Mouse (Mus musculus): ENCODE results near the gene Akap10. TPM values are rescaled to one million over a fixed set of nuclear protein-coding genes. Genes with fewer than 3 reads are reported as not detected.
A peak's percentile ranks its signal among the peaks of the same experiment; 100 is the strongest.
"Not testable (repeated sequence)": the region's sequence is repeated elsewhere in the genome, so short reads cannot be mapped to it uniquely, and the experiment has no call there.

The Akap10 gene
- polyA plus RNA-seq, 1 experiment: 12.3 TPM

DNA sequence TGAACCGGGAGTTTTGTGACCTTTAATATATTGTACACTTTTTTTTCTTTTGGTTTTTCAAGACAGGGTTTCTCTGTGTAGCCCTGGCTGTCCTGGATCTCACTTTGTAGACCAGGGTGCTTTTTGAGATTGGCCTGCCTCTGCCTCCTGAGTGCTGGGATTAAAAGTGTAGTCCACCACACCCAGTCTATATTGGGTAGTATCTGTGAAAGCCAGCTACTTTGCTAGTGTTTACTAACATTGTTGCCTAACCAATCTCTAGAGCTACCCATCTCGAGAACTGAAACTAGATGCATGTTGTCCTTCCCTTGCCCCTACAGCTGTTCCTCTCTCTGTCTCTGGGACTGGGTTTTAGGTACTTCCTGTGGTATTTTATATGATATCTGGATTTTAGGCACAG lies 30.0 kb upstream of the Akap10 start:
- WGBS: 69% methylated on average over 2 of the region's 2 CpGs
- H3K4me3 ChIP-seq (replicated peaks; ENCODE audit: extremely low read depth, low read depth, low read length): no peak overlapping the region
- TF ChIP-seq POLR2A (IDR thresholded peaks at IDR 0.05; ENCODE audit: borderline replicate concordance, extremely low read depth, low read depth, low read length) (no peak), CTCF (IDR thresholded peaks at IDR 0.05; ENCODE audit: insufficient read depth, low read length) (no peak)
- peaks cover 2% of the 10 kb centered on the region; the same call in 1 of the 2 replicates for H3K4me1 ChIP-seq (ENCODE audit: control insufficient read depth, insufficient read depth, low read length)
- no peak for DNase-seq

DNA sequence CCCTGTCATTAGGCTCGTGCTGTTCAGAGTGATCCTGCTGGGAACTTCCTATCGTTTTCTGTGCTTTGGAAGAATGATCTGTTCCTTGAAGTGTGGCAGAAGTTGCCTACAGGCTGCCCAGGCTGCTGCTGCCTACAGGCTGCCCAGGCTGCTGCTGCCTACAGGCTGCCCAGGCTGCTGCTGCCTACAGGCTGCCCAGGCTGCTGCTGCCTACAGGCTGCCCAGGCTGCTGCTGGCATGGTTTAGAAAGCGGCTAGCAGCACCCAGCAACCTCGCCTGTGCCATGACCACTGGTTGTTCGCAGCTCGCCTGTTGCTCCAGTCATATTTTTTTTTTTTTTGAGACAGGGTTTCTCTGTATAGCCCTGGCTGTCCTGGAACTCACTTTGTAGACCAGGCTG lies 28.7 kb upstream of the Akap10 start:
- H3K4me1 ChIP-seq (ENCODE audit: control insufficient read depth, insufficient read depth, low read length); H3K4me3 ChIP-seq (replicated peaks; ENCODE audit: extremely low read depth, low read depth, low read length); DNase-seq: not testable (repeated sequence)
- 68% methylated on average over 6 of the region's 6 CpGs for WGBS

DNA sequence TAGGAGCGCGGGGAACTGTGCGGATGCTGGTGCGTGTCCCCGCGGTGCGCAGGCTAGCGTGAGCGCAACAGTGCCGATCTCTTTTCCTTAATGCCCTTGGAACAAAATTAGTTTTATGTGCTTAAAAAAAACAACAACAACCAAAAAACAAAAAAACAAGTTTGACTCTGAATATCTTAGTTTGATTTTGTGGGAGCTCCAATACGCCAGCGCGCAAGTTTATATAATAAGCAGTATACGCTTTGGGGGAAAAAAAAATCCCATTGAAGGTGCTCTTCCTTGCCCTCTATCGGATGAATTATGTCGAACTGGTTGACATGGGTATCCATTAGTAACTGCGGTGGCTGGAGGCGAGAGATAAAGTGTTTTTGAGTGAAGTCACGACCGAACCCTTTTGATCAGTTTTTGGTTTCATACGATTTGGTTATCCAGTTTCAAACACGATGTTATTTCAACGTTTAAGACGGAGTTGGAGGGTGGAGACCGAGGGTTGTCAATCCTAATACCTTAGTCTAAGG lies 27.3 kb upstream of the Akap10 start:
- 6% methylated on average over 25 of the region's 25 CpGs for WGBS
- Histone ChIP-seq H3K4me1 (ENCODE audit: control insufficient read depth, insufficient read depth, low read length) (peaks cover 2% of the 10 kb centered on the region; the same call in 1 of the 2 replicates), H3K4me3 (replicated peaks; ENCODE audit: extremely low read depth, low read depth, low read length) (peak overlapping the region; percentile 57)
- no peak for TF ChIP-seq CTCF (IDR thresholded peaks at IDR 0.05; ENCODE audit: insufficient read depth, low read length)
- TF ChIP-seq POLR2A (IDR thresholded peaks at IDR 0.05; ENCODE audit: borderline replicate concordance, extremely low read depth, low read depth, low read length): no peak
- DNase-seq: no peak

DNA sequence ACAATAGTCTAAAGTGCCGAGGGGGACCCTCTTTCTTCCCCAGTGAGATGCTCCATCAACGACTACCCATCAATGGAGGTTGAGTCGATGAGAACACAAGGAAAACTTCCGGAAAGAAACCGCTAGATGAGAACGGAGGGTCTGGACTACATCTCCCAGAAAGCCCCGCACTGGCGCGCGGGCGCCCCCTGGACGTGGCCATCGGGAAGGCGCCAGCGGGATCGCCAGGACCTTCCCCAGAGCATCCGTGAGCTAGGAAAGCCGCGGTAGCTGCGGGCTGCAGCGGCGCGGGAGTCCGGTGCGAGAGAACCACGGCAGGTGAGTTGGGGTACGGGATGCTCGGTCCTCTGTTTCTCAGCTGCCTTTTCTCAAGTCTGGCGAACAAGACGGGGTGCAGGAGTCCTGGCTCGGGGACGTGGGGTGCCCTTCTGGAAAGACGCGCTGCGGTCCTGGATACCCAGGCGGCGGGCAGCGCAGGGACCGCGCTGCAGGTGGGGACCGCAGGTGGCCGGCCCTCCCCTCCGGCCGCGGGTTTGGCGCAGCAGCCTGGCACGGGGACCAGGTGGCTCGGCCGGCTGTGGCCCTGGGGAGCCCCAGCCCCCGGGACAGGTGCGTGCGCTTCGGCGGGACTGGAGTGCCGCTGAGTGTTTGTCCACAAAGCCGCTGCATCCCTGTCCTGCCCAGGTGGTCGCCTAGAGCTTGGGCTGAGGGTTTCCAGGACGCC lies 26.7 kb upstream of the Akap10 start, which contains the start of gene Specc1:
TSS of gene Specc1 (plus strand) at position 192 of the 724 bp plus-strand sequence.
- TF ChIP-seq POLR2A (IDR thresholded peaks at IDR 0.05; ENCODE audit: borderline replicate concordance, extremely low read depth, low read depth, low read length): no peak
- peak; percentile 75 for TF ChIP-seq CTCF (IDR thresholded peaks at IDR 0.05; ENCODE audit: insufficient read depth, low read length)
- peaks cover 2% of the 10 kb centered on the region; the same call in 1 of the 2 replicates for H3K4me1 ChIP-seq (ENCODE audit: control insufficient read depth, insufficient read depth, low read length)
- peak; percentile 90 for DNase-seq
- under 1% methylated on average over 58 of the region's 58 CpGs for WGBS
- peak within 1 kb of the TSS; percentile 57 for H3K4me3 ChIP-seq (replicated peaks; ENCODE audit: extremely low read depth, low read depth, low read length)

DNA sequence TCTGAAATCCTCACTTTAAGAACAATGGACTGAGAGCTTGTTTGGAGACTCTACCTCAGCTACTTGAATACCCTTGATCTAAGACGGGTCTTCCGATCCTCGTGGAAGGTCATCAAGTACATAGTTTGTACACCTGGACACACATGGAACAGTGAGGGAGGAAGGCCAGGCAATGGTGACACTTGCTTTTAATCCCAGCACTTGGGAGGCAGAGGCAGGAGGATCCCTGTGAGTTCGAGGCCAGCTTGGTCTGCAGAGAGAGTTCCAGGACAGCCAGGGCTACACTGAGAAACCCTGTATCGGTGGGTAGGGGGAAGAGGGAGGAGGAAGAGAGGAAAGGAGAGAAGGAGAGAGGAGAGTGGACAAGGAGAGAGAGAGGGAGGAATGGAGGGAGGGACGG lies 25.9 kb upstream of the Akap10 start:
- TF ChIP-seq CTCF (IDR thresholded peaks at IDR 0.05; ENCODE audit: insufficient read depth, low read length) (no peak), POLR2A (IDR thresholded peaks at IDR 0.05; ENCODE audit: borderline replicate concordance, extremely low read depth, low read depth, low read length) (no peak)
- Histone ChIP-seq H3K4me3 (replicated peaks; ENCODE audit: extremely low read depth, low read depth, low read length) (no peak overlapping the region), H3K4me1 (ENCODE audit: control insufficient read depth, insufficient read depth, low read length) (peaks cover 2% of the 10 kb centered on the region; the same call in 1 of the 2 replicates)
- WGBS: 75% methylated on average over 6 of the region's 6 CpGs
- no peak for DNase-seq

DNA sequence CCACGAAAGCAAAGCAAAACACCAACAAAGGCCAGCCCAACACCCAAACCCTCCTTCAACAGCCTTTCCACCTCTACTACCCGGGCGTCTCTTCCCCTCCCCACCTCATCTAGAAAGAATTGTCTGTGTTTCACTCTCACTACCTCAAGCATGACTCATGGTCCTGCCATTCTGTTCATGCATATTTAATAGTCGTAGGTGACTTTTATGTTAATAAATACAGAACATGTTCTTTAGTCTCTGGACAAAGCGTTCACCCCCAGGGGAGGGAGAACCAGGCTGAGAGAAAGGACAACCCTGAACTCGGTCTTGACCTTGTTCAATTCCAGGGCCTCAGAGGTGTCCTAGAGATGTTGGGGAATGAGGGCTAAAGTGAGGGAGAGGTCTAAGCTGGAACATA lies 25.1 kb upstream of the Akap10 start:
- Histone ChIP-seq H3K4me1 (ENCODE audit: control insufficient read depth, insufficient read depth, low read length) (peaks cover 2% of the 10 kb centered on the region; the same call in 1 of the 2 replicates), H3K4me3 (replicated peaks; ENCODE audit: extremely low read depth, low read depth, low read length) (no peak overlapping the region)
- DNase-seq: no peak
- 62% methylated on average over 6 of the region's 6 CpGs for WGBS
- TF ChIP-seq CTCF (IDR thresholded peaks at IDR 0.05; ENCODE audit: insufficient read depth, low read length) (no peak), POLR2A (IDR thresholded peaks at IDR 0.05; ENCODE audit: borderline replicate concordance, extremely low read depth, low read depth, low read length) (no peak)

DNA sequence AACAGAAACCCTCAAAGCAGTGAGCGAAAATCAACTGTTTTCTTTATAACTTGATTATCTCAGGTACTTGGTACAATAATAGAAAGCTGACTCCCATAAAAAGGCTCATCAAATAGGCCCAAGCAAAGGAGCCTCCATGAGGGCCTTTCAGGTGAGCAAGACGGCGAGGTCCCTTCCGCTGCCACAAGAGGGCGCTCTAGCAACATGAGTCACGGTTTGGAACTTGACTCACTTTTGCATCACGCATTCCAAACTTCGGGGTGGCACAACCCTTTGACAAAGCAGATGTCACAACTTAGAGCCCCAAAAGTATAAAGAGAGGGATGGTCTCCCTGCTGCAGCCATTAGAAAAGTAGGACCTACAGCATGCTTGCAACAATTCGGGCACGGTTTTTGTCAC lies 20.6 kb upstream of the Akap10 start:
- Histone ChIP-seq H3K4me3 (replicated peaks; ENCODE audit: extremely low read depth, low read depth, low read length) (no peak overlapping the region), H3K4me1 (ENCODE audit: control insufficient read depth, insufficient read depth, low read length) (no peaks in the 10 kb centered on the region)
- TF ChIP-seq CTCF (IDR thresholded peaks at IDR 0.05; ENCODE audit: insufficient read depth, low read length): peak; percentile 93
- no peak for TF ChIP-seq POLR2A (IDR thresholded peaks at IDR 0.05; ENCODE audit: borderline replicate concordance, extremely low read depth, low read depth, low read length)
- peak; percentile 82 for DNase-seq
- WGBS: 15% methylated on average over 10 of the region's 10 CpGs

DNA sequence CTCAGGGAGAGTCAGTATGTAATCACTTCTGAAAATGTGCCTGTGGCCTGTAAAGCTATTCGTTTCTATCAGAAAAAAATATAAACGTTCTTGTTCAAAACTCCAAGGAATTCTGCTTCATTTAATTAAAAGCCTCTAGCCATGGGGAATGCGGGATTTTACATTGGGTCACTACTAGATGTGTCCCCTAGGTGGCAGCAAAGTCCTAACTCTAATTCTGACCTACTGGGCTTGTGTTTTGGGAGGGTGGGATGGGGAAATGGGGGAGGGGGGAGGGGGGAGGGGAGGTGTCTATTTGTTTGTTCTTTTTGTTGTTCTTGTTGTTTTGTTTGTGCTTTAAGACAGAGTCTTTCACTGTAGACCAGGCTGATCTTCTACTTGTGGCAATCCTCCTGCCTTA lies 19.3 kb upstream of the Akap10 start:
- Histone ChIP-seq H3K4me1 (ENCODE audit: control insufficient read depth, insufficient read depth, low read length) (no peaks in the 10 kb centered on the region), H3K4me3 (replicated peaks; ENCODE audit: extremely low read depth, low read depth, low read length) (no peak overlapping the region)
- 1% methylated on average over 3 of the region's 3 CpGs for WGBS
- peak; percentile 32 for DNase-seq
- TF ChIP-seq POLR2A (IDR thresholded peaks at IDR 0.05; ENCODE audit: borderline replicate concordance, extremely low read depth, low read depth, low read length) (no peak), CTCF (IDR thresholded peaks at IDR 0.05; ENCODE audit: insufficient read depth, low read length) (peak; percentile 33; the same call in 1 of the 2 replicates)

DNA sequence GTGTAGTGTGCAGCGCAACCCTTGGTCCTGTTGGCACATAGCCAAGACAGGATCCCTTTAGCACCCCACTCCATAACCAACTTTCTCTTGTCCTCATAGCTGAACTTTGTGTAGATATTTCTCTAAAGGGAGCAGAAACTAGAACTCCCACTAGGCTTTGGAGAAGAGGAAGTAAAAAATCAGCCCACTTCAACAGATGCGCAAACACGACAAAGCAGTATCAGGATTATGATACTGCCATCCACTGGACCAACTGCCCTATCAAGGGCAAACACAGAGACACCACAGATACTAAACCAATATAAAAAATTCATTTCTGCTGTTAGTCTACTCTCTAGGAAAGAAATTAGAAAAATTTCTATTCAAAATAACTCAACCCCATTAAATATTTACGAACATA lies 16.6 kb upstream of the Akap10 start:
- Histone ChIP-seq H3K4me3 (replicated peaks; ENCODE audit: extremely low read depth, low read depth, low read length) (no peak overlapping the region), H3K4me1 (ENCODE audit: control insufficient read depth, insufficient read depth, low read length) (no peaks in the 10 kb centered on the region)
- no peak for DNase-seq
- 88% methylated on average over 4 of the region's 4 CpGs for WGBS
- TF ChIP-seq POLR2A (IDR thresholded peaks at IDR 0.05; ENCODE audit: borderline replicate concordance, extremely low read depth, low read depth, low read length) (no peak), CTCF (IDR thresholded peaks at IDR 0.05; ENCODE audit: insufficient read depth, low read length) (no peak)

DNA sequence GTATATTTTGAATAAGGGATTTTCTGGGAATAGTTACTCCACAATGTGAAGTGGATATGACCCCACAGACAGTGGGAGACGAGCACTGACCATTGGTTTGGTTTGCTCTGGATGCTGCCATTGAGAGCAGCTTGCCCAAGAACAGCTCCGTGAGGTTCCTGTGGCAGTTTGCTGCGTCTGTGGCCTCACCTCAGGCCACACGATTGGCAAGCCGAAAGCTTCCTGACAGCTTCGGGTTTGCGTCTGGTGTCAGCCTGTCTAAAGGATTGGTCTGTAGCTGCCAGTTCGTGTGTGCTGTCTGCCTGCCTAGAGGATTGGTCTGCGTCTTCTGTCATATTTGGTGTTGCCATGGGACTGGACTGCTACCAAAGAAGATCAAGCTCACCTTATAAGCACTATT lies 14.4 kb upstream of the Akap10 start:
- no peak for TF ChIP-seq POLR2A (IDR thresholded peaks at IDR 0.05; ENCODE audit: borderline replicate concordance, extremely low read depth, low read depth, low read length)
- TF ChIP-seq CTCF (IDR thresholded peaks at IDR 0.05; ENCODE audit: insufficient read depth, low read length): no peak
- Histone ChIP-seq H3K4me3 (replicated peaks; ENCODE audit: extremely low read depth, low read depth, low read length) (no peak overlapping the region), H3K4me1 (ENCODE audit: control insufficient read depth, insufficient read depth, low read length) (no peaks in the 10 kb centered on the region)
- WGBS: 66% methylated on average over 9 of the region's 9 CpGs
- no peak for DNase-seq

Data from lung, adult 2 months (tissue).